Mouse (Mus musculus) liver, adult 2 months (tissue): ENCODE measurements around the gene Zfp423.

ENCODE experiments used
- CTCF ChIP-seq: fragments of 200-500 bp; IDR thresholded peaks from 2 replicates; pipeline ENCODE4 v1.5.1; 2011; ENCODE audit warnings: low read depth, low read length, control low read depth
- POLR2A ChIP-seq: fragments of 200-500 bp; IDR thresholded peaks from 2 replicates; pipeline ENCODE4 v1.6.1; 2011; ENCODE audit warnings: low read length, control low read depth; ENCODE audit not compliant: insufficient read depth; ENCODE audit errors: extremely low read depth

GRCm38 (mm10) chr8:87918004-87918403 lies 41.4 kb downstream of the Zfp423 start:
- no peak for TF ChIP-seq POLR2A
- no peak for TF ChIP-seq CTCF
